Mouse (Mus musculus) liver, postnatal 0 days (tissue): ENCODE data around the gene Hdhd3.

Source experiments
- CTCF ChIP-seq: sonication (generic); IDR thresholded peaks from 2 replicates; pipeline ENCODE4 v1.5.1; 2016; ENCODE audit warnings: antibody characterized with exemption, low read depth
- EP300 ChIP-seq: IDR thresholded peaks from 2 replicates; pipeline ENCODE4 v1.6.1; 2016; ENCODE audit warnings: antibody characterized with exemption, low read depth, mild to moderate bottlenecking

DNA sequence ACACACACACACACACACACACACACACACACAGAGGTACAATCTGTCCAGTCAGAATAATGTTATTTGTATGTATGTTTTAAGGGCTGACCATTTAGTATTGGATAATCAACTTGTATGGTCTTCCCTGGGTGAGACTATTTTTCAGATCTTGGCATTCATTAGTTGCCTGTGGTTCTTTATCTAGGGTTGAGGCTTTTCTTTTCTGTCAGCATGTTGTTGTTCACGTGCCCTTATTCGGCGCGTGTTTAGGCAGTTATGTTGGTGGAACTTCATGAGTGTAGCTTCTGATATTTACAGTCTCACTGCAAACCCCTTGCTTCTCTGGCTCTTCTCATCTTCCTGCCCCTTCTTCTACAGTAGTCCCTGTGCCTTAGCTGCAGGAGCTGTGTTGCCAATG, 24.4 kb upstream of the Hdhd3 start:
- TF ChIP-seq EP300 (no peak), CTCF (no peak)
